Mouse (Mus musculus) B cell, adult 62 days (primary cell): ENCODE data around the gene Mlf1. TPM values are rescaled to one million over a fixed set of nuclear protein-coding genes. Genes with fewer than 3 reads are reported as not detected.

Experiments
- total RNA-seq: library from RNA; stranded (reverse); gene quantifications from 4 replicates; pipeline ENCODE4 v1.2.4, GENCODE M21; 2023

Mlf1 gene
- 5.3 to 8.3 TPM (median 6.7 TPM) in 4 replicates for total RNA-seq

DNA sequence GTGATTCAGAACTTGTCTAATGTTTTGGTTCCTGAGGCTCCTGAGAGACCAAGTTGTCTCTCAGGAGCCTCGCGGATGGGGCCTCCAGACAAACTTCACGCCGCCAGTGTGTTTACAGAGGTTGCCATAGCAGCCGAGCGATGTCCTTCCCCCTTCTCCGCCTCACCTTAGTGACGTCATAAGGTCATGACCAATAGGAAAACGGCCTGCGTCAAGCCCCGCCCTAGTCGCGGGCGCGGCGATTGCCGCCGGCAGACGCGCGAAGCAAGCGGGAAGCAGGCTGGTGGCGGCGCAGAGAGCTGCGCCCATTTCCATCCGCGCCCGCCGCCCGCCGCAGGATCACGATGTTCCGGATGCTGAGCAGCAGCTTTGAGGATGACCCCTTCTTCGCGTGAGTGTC is at the start of gene Mlf1:
Mlf1 (plus strand) TSS at position 226 of the 400 bp plus-strand sequence.

GRCm38 (mm10) chr3:67375063-67375462 is 1.2 kb downstream of the Mlf1 start, which contains the start of gene Gm17402:
TSS of gene Gm17402 (minus strand) at chr3:67375163.

DNA sequence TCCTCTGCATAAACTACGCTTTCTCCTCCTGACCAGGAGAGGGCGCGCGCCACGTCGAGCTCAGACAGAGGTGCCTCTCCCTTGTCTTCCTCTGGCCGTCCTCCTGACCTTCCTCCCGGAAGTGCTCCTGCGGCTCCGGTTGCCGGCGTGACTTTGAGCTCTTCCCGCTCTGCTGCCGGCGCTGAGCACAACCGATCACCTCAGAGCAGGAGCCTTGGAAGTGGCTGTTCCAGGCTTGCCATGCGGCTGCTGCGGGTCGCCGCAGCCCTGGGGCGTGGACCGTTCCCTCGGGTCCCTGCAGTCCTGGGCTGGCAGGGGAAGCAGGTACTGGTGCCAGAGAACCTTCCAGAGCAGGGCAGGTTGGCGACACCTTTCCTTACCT is 56.1 kb downstream of the Mlf1 start, which contains the start of gene Gfm1:
Gfm1 (plus strand) TSS at position 98 of the 382 bp plus-strand sequence.

Other genes starting within 250 kb of the Mlf1 start
- not detected in 4 replicates for gene Gm17402, start 1.1 kb downstream of the Mlf1 start, total RNA-seq
- gene Gfm1, start 56.0 kb downstream of the Mlf1 start, total RNA-seq, result 28.3 to 36.0 TPM (median 31.0 TPM) in 4 replicates
- 1.6 to 1.8 TPM in 2 of 4 replicates, not detected in the others for gene Lxn, start 89.8 kb downstream of the Mlf1 start, total RNA-seq
- 0.45 to 0.85 TPM (median 0.73 TPM) in 3 of 4 replicates, not detected in the other for gene Rarres1, start 141.4 kb downstream of the Mlf1 start, total RNA-seq
- 47.7 to 58.5 TPM (median 52.0 TPM) in 4 replicates for gene Mfsd1, start 208.6 kb downstream of the Mlf1 start, total RNA-seq